Mouse (Mus musculus) adrenal gland (tissue): Measurements from ENCODE around the gene AU040320.

Experiments
- intact Hi-C: fragments of 180-260 bp; cut with DNase I; formaldehyde crosslinking; loops from one replicate; pipeline ENCODE4 v1.15.1; 2025

The AU040320 gene

DNA sequence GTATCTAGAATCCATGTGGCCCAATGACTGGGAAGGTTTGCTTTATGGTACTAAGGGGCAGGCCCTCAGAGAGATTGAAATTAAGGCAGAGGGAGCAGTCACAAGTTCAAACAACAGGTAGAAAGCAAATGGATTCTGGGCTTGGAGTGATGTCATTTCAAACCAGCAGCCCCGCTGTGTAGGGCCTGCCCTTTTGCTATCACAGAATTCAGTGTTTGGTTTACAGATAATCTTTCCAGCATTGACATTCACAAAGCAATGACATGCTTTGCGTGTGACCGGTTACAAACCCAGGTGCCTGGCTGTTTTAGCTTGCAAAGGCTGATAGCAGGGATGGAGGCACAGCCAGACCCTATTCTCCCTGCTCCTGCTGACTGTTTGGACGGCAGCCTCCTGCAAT is 92.3 kb downstream of the AU040320 start:
- intact Hi-C loops = loop anchor here (5.0 kb wide), 1 partner anchor 93 kb away; the partner anchor contains the start of genes AU040320 and Ncdn

DNA sequence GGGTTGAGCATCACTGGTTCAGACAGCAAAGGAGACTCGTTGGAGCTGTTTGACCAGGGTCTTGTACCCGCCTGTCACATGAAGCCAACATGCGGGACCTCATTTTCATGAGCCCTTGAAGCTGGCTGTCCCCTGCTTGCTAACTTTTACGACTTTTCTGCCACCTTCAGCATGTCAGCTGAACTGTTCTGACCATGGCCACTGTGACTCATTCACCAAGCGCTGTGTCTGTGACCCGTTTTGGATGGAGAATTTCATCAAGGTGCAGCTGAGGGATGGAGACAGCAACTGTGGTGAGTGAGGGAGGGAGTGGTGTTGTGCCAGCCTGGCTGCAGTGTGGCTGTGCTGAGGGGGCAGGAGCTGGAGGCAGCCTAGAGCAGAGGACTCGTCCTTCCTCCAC is 93.6 kb downstream of the AU040320 start:
- intact Hi-C loops = loop anchor here (5.0 kb wide), 1 partner anchor 95 kb away; the partner anchor contains the start of genes AU040320 and Ncdn

DNA sequence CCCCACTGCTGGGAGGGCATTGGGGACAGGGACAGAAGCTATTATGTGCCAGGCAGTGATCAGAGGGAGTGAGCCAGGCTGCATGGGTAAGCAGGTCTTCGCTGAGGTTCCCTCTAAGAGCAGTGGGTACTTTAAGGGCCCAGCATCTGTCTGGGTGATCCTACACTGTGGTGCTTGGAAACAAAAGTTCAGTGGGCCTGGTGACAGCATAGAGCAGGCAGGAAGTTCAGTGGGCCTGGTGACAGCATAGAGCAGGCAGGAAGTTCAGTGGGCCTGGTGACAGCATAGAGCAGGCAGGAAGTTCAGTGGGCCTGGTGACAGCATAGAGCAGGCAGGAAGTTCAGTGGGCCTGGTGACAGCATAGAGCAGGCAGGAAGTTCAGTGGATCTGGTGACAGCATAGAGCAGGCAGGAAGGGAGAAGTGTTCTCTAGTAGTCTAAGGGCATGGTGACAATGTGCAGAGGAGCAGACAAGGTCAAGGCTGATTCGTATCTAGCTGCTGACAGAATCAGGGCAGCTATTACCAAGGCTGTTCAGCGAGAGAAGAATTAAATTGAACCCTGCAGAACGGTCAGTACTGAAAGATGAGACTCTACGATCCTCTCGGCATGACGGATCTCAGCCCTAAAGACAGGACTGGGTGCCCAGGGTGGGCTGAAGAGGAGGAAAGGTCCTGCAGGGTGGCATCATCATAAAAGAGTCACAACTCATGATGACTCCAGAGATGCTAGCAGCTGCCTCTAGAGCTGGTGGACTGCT is 96.9 kb downstream of the AU040320 start:
- intact Hi-C loops = no loop called here

DNA sequence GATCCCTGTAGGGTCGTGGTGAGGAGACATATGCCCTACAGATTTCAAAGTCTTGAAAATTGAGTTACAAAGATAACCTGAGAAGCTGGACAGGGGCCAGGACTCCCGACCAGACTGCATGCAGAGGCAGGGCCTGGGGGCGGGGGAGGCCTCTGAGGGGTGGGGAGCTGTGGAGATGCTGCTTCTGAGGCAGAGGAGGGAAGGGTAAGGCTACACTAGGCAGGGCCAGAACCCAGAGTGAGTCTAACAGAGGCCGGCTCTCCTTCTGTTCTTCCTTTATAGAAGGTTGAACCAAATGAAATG is 97.4 kb downstream of the AU040320 start:
- intact Hi-C loops = no loop called here

DNA sequence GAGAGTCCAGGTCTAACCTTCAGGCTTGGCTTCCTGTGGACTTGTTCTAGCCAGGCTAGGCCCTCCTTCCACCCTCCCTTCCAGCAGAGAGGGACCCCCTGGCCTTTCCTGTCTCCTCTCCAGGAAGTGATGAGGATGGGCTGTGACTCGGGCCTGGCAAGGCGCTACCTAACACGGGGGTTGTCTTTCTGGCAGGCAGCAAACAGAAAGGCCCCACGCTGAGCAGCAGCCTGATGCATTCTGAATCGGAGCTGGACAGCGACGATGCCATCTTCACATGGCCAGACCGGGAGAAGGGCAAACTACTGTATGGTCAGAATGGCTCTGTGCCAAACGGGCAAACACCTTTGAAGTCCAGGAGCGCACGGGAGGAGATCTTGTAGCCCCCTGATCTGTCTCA is 99.6 kb downstream of the AU040320 start:
- intact Hi-C loops = no loop called here

DNA sequence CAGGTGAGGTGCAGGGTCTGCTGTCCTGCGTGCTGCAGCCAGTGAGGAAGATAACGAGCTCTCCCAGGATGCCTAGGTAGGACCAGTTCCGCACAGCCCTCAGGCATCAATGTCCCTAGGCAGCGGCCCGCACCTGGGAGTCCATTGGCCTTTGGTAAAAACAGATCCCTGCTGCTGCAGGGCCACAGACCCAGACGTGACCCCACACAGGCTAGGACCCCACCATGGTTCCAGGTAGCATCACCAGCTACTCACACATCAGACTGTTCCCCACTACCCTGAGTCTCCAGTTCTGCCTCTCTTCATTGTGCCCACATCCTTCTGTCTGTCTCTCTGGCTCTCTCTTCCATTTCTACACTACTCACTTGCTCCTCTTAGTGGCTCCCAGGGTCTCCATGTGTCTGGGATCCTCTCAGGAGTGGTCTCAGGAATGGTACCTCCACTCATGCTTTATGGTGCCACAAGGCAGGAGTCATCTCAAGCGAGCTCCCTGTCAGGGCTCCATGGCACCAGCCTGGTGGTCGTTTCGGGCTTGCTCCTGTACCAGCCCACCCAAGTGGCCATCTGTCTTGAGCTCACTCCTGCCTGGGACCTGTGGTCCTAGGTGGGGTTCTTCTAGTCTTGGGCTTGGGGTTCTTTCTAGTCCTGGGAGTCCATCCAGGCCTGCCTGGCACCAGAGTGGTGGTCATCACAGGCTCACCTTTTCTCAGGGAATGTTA is 107.1 kb downstream of the AU040320 start:
- intact Hi-C loops = no loop called here

DNA sequence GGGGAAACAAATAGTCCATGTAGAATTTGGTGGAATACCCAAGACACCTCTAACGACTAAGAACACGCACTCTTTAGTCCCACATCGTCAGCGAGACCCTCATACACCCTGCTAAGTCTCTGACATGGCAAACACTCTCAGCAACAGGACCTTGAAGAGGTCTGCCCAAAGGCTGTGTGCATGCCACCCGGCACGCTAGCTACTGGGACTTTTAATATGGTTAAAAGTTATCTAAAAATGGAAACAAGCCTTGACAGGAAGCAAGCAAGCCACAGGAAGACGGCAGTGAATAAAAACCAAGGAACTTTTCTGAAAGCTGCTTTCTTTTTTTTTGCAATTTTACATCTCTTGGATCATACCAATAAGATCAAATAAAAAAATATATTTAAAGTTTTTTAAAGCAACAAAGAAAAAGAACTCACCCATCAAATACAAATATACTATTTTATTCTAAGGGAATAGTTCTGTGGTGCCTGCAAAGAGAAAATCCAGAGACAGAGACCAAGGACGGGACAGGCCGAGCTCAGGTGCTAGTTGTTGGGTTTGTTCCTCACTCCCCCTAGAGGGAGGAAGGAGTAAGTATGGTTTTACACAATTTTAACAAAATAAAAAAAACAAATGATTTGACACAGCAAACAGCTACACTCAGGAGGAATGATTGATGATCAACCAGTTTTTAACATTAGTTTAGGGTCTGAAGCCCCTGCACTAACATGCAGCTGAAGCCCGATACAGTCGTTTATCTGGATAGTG is 108.3 kb downstream of the AU040320 start:
- intact Hi-C loops = no loop called here

DNA sequence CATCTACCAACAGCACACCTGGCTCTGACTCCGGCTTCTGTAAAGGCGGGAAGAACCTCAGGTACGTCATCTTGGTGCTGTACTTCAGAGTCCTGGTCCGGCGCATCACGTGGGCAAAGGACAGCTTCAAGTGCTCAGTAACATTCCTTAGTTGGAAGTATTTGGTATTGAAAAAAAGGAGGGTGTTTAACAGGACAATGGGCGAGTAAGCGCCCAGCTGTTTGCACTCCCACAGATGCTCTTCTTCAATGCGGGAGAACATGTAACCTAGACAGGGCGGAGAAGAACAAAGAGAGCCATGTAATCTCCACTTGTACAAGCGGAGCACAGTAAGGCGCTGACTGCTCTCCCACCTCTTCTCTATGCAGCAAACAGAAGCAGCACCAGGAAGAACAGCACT is 115.4 kb downstream of the AU040320 start:
- intact Hi-C loops = no loop called here

DNA sequence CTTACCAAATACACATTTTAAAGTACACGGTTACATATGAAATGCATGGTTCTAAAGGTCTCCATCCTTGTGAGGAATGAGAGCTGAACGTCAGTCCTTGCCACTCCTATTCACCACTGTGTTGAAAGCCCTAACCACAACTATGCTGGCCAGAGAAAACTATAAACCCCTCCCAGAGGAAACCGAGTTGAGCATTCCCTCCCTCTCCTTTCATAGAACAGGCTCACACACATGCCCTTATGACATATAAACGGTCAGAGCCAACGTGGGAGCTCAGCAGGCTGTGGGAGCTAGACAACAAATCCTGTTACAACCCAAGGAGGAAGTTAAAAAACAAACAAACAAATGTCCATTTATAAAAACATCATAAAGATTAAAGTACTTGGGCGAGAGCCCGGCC is 119.4 kb downstream of the AU040320 start:
- intact Hi-C loops = no loop called here

DNA sequence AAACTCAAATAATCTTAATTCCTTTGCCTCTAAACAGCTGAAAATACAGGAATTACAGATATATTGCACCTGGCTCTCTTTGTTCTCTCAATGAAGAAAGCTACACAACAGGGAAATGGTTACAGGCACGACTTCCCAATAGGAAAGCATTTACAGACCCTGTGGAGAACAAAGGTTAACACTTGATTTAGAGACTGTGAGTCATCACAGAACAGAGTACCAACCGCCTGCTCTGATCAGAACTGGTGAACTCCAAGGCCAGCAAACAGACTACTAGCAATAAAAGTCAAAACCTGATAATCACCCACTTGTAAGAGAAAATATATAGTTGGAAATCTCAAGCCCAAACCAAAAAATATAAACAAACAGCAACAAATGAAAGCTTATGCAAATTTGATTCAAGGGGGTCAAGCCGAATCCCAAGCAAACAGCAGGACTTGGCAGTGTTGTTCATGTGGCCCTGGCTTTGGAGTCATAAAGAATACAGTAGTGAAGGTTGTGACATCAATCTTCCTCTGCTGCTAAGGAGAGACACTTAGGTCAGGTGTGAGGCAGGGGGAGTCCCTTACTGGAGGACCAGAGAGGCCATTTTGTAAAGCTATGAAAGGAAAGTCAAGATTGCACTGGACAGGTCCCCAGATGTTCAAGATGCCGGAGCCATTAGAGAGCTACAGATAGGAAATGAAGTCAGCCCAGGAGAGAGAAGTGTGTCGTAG is 126.4 kb downstream of the AU040320 start:
- intact Hi-C loops = no loop called here

DNA sequence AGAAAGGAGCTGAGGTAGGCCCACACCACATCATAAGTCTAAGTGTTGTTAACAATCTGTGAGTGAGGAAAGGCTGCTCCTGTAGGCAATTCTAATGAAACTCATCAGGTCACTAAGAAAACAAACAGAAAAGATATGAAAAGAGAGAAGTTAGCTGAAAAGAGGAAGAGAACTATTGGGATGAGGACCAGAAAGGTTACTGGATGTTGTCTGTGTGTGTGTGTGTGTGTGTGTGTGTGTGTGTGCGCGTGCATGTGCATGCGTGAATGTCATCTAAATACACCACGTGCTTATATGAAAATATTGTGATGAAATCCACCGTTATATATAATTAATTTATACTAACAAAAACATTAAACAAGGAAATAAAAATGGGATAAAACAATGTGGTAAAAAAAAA is 130.3 kb downstream of the AU040320 start:
- intact Hi-C loops = no loop called here

DNA sequence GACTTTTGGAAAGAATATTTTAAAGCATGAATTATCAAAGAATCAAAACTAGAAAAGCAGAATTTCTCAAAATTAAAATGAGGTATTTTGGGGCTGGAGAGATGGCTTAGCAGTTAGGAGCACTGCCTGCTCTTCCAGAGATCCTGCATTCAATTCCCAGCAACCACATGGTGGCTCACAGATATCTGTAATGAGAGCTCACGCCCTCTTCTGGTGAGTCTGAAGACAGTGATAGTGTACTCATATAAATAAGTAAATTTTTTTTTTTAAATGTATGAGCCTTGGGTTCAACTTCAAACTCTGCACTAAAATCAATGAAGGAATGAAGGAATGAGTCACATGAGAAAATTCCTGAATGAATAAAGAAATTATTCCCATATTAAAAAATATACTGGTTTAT is 132.6 kb downstream of the AU040320 start:
- intact Hi-C loops = no loop called here

DNA sequence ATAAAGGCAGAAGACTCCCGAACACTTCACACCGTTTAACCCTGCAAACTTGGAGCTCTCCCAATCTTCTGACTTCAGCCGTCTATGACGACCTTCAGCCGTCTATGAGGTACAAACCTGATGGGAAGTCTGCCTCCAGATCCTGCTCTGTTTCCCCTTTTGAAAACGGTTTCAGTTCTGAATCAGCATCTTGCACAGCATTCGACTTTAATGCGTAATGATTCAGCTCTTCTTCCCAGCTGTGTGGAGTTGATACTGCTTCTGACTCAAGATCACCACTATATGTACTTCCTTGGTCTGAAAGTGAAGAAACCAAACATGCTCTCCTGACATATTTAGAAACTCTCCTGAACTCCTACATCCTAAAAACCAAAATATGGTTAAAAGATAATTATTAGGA is 136.5 kb downstream of the AU040320 start:
- intact Hi-C loops = no loop called here
